Mouse (Mus musculus) heart, adult 2 months (tissue): Measurements from ENCODE around the gene Arhgef17. TPM values are rescaled to one million over a fixed set of nuclear protein-coding genes. Genes with fewer than 3 reads are reported as not detected.

ENCODE experiments used
- DNase-seq, 2 experiments: peaks; one replicate each; pipeline ENCODE4 v3.0.0; 2021
- H3K27ac ChIP-seq: fragments of 200-600 bp; 2 replicates; pipeline ENCODE4 v1.8.1; 2022
- H3K27me3 ChIP-seq: fragments of 200-500 bp; 2 replicates; pipeline ENCODE4 v1.6.1; 2012; ENCODE audit warnings: mild to moderate bottlenecking, low read length, inconsistent platforms, mixed read lengths; ENCODE audit not compliant: control insufficient read depth, insufficient read depth
- H3K36me3 ChIP-seq: fragments of 200-500 bp; 2 replicates; pipeline ENCODE4 v1.6.1; 2012; ENCODE audit warnings: low read length, inconsistent platforms; ENCODE audit not compliant: control insufficient read depth, insufficient read depth
- H3K4me1 ChIP-seq: fragments of 200-500 bp; 2 replicates; pipeline ENCODE4 v1.6.1; 2011; ENCODE audit warnings: low read length; ENCODE audit not compliant: control insufficient read depth, insufficient read depth
- H3K4me3 ChIP-seq: fragments of 200-600 bp; 2 replicates; pipeline ENCODE4 v1.8.1; 2022
- H3K79me2 ChIP-seq: fragments of 200-500 bp; replicated peaks from 2 replicates; pipeline ENCODE4 v1.6.1; 2012; ENCODE audit warnings: mild to moderate bottlenecking, inconsistent platforms, low read length, moderate library complexity, mixed read lengths; ENCODE audit not compliant: control insufficient read depth, insufficient read depth
- H3K9ac ChIP-seq: fragments of 200-500 bp; 2 replicates; pipeline ENCODE4 v1.6.1; 2012; ENCODE audit warnings: low read depth, mild to moderate bottlenecking, control low read depth, inconsistent platforms, low read length, mixed read lengths
- CTCF ChIP-seq: fragments of 200-600 bp; IDR thresholded peaks from 2 replicates; pipeline ENCODE4 v1.8.1; 2022; ENCODE audit warnings: antibody characterized with exemption, mild to moderate bottlenecking, moderate library complexity
- EP300 ChIP-seq: fragments of 200-500 bp; IDR thresholded peaks from 2 replicates; pipeline ENCODE4 v1.6.1; 2011; ENCODE audit warnings: low read depth, low read length, control low read depth; ENCODE audit not compliant: insufficient read depth
- POLR2A ChIP-seq: fragments of 200-500 bp; IDR thresholded peaks from 2 replicates; pipeline ENCODE4 v1.6.1; 2011; ENCODE audit warnings: mild to moderate bottlenecking, low read depth, low read length, control low read depth; ENCODE audit not compliant: insufficient read depth
- WGBS: fragments of 180-500 bp; shearing (Covaris S2); methylation state at CpG from one replicate; pipeline ENCODE4 v1.1.7; 2018; 5-methylcytosine and 5-hydroxymethylcytosine counted together
- intact Hi-C: fragments of 180-260 bp; cut with DNase I; formaldehyde crosslinking; loops from one replicate; pipeline ENCODE4 v1.15.1; 2025
- microRNA-seq, 2 experiments: library from miRNA; unstranded; fragments of <30 nt; microRNA quantifications; one replicate each; pipeline ENCODE4 v1.2.0; 2021
- polyA plus RNA-seq: library from polyadenylated mRNA; depleted of rRNA; stranded (reverse); fragments of >200 nt; gene quantifications from 2 replicates; pipeline ENCODE4 v1.2.3, GENCODE M21; 2012; rRNA removed
- total RNA-seq, 2 experiments: library from RNA; stranded (reverse); gene quantifications; 2 replicates each; pipeline ENCODE4 v1.2.3; 2021

The Arhgef17 gene
- total and polyA plus RNA-seq, 3 experiments: 23.4 to 28.4 (median 26.2) TPM

DNA sequence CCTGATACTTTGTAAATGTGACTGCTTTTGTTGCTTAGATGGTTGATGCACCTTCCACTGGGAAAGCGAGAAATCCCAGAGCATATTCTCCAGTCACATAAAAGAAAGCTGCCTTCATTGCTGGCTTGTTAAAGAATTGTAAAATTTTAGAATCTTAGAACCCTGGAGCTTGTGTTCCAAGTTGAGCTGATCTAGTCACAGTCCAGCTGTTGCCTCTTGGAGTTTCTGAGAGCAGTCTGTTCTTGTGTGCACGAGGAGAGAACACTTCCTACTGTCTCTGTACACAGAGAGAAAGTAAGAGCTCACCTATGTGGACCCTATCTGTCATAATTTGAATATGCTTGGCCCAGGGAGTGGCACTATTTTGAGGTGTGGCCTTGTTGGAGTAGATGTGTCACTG, 103.4 kb downstream of the Arhgef17 start:
- Histone ChIP-seq H3K79me2 (no peaks in the 10 kb centered on the region), H3K4me1 (no peaks in the 10 kb centered on the region; the same call in 1 of the 2 replicates), H3K9ac (no peak overlapping the region), H3K27me3 (no peaks in the 10 kb centered on the region), H3K27ac (no peak overlapping the region), H3K4me3 (no peak overlapping the region), H3K36me3 (peaks cover 2% of the 10 kb centered on the region; the same call in 1 of the 2 replicates)
- intact Hi-C loops: no loop called here
- TF ChIP-seq CTCF (no peak), EP300 (no peak), POLR2A (no peak)
- DNase-seq: no peak
- 90% methylated on average over 2 of the region's 2 CpGs for WGBS

- Histone ChIP-seq H3K36me3 (peaks cover 2% of the 10 kb centered on the region; the same call in 1 of the 2 replicates), H3K27ac (no peak overlapping the region), H3K79me2 (no peaks in the 10 kb centered on the region), H3K4me3 (no peak overlapping the region), H3K9ac (no peak overlapping the region), H3K27me3 (no peaks in the 10 kb centered on the region), H3K4me1 (no peaks in the 10 kb centered on the region; the same call in 1 of the 2 replicates)
- no peak for TF ChIP-seq EP300
- TF ChIP-seq POLR2A: no peak
- no peak for TF ChIP-seq CTCF
- intact Hi-C loops: no loop called here
- 76% methylated on average over 3 of the region's 3 CpGs for WGBS
- DNase-seq: no peak
These were observed 107.2 kb downstream of the Arhgef17 start for GRCm38 (mm10) chr7:100824661-100825060.

Small RNAs within 50 kb of the gene (microRNA-seq; reads per million reads assigned to microRNA genes)
- 190 to 249 reads per million in 2 experiments for gene Mir3102

Other genes with a start within 250 kb of the Arhgef17 start
- gene Fam168a, start 225.5 kb downstream of the Arhgef17 start, total RNA-seq: 10 to 100 TPM; 36.3 to 37.1 TPM
- gene Fam168a, start 225.5 kb downstream of the Arhgef17 start, polyA plus RNA-seq: 39.8 and 52.6 TPM in 2 replicates
- gene Relt, start 68.7 kb downstream of the Arhgef17 start, total RNA-seq: 1 to 10 TPM; 4.6 to 5.5 TPM
- 6.4 and 7.2 TPM in 2 replicates for gene Relt, start 68.7 kb downstream of the Arhgef17 start, polyA plus RNA-seq
- gene P2ry6, start 42.5 kb upstream of the Arhgef17 start, total RNA-seq: 1 to 10 TPM; 3.6 to 4.2 TPM
- 9.6 and 11.1 TPM in 2 replicates for gene P2ry6, start 42.5 kb upstream of the Arhgef17 start, polyA plus RNA-seq
- 10 to 100 TPM; 22.3 to 32.6 TPM for gene P2ry2, start 80.8 kb upstream of the Arhgef17 start, total RNA-seq
- gene P2ry2, start 80.8 kb upstream of the Arhgef17 start, polyA plus RNA-seq: 40.4 and 46.8 TPM in 2 replicates
- gene Fchsd2, start 160.8 kb upstream of the Arhgef17 start, total RNA-seq: 10 to 100 TPM; 20.9 to 22.4 TPM
- gene Fchsd2, start 160.8 kb upstream of the Arhgef17 start, polyA plus RNA-seq: 5.6 and 8.1 TPM in 2 replicates